Comparison of ENCODE assay signal across 35 mouse cellular contexts in the genomic region with DNA sequence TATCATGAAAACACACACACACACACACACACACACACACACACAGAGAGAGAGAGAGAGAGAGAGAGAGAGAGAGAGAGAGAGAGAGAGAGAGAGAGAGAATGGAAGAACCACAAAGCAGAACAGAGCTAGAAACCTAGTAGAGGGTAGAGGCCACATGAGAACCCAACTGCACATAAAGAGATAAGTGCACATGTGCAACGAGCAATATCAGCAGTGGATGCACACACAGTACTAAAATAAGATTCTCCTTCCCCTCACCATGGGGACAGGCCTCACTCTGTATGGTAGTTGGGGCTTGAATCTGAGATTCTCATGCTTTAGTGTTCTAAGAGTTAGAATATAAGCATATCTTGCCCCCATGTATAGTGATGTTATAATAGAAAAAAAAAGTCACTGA.
"Had no signal": no experiment of that assay in that cellular context is flagged by ENCODE, and none has a peak within 500 bp of the region (broad histone marks: within the 10 kb centered on the region; RNA-seq: fewer than 3 reads in every experiment).

No protein-coding gene starts in this region.

- H3K27ac ChIP-seq: heart, embryonic 10.5 days; heart, embryonic 13.5 days; heart, embryonic 15.5 days; hindbrain, embryonic 10.5 days; hindbrain, embryonic 12.5 days; hindbrain, embryonic 13.5 days; hindbrain, embryonic 14.5 days; hindbrain, embryonic 15.5 days; hindbrain, postnatal 0 days; intestine, embryonic 15.5 days; kidney, embryonic 15.5 days; kidney, postnatal 0 days; layer of hippocampus, adult 2 months had no signal

- H3K4me1 ChIP-seq: heart, embryonic 10.5 days; heart, embryonic 12.5 days; heart, embryonic 13.5 days; heart, embryonic 15.5 days; hindbrain, embryonic 10.5 days; hindbrain, embryonic 12.5 days; hindbrain, embryonic 15.5 days; intestine, embryonic 15.5 days; kidney, embryonic 15.5 days had no signal

- H3K9ac ChIP-seq: heart, embryonic 12.5 days; heart, embryonic 13.5 days; heart, embryonic 15.5 days; hindbrain, embryonic 12.5 days; hindbrain, embryonic 13.5 days; hindbrain, embryonic 14.5 days; hindbrain, embryonic 15.5 days; intestine, embryonic 15.5 days; kidney, embryonic 15.5 days had no signal

- H3K9me3 ChIP-seq: heart, embryonic 10.5 days; heart, embryonic 12.5 days; heart, embryonic 13.5 days; heart, embryonic 15.5 days; hindbrain, embryonic 10.5 days; hindbrain, embryonic 12.5 days; hindbrain, embryonic 13.5 days; hindbrain, embryonic 15.5 days; intestine, embryonic 15.5 days; kidney, embryonic 15.5 days had no signal

- H3K4me2 ChIP-seq: heart, embryonic 11.5 days; heart, embryonic 12.5 days; heart, embryonic 13.5 days; heart, embryonic 15.5 days; hindbrain, embryonic 12.5 days; hindbrain, embryonic 13.5 days; hindbrain, embryonic 14.5 days; hindbrain, embryonic 15.5 days; intestine, embryonic 15.5 days; kidney, embryonic 15.5 days had no signal

- H3K4me3 ChIP-seq: heart, embryonic 10.5 days; heart, embryonic 12.5 days; heart, embryonic 13.5 days; heart, embryonic 15.5 days; hindbrain, embryonic 10.5 days; hindbrain, embryonic 12.5 days; hindbrain, embryonic 13.5 days; hindbrain, embryonic 15.5 days; intestine, embryonic 15.5 days; kidney, embryonic 15.5 days; layer of hippocampus, adult 2 months had no signal

- ATAC-seq: hindbrain, embryonic 16.5 days; hindbrain, postnatal 0 days; inflammation-experienced regulatory T-cells, adult 6 months; intestine, embryonic 15.5 days; intestine, embryonic 16.5 days; intestine, postnatal 0 days had no signal

- DNase-seq: heart, postnatal 10 days; heart, postnatal 14 days; heart, postnatal 36 days; heart, postnatal 4 days; kidney, adult 11 months; kidney, adult 18-20 months; kidney, adult 2 months; kidney, adult 8-10 months; kidney, adult 9 months; kidney, postnatal 10 days; kidney, postnatal 14 days; kidney, postnatal 25 days; kidney, postnatal 36 days; kidney, postnatal 4 days; layer of hippocampus, adult 9-11 months; layer of hippocampus, postnatal 36 days had no signal

- H3K27me3 ChIP-seq: heart, embryonic 12.5 days; heart, embryonic 13.5 days; heart, embryonic 15.5 days; hindbrain, embryonic 12.5 days; hindbrain, embryonic 13.5 days; hindbrain, embryonic 15.5 days; intestine, embryonic 15.5 days; kidney, embryonic 15.5 days had no signal

- H3K36me3 ChIP-seq: heart, embryonic 10.5 days; heart, embryonic 12.5 days; heart, embryonic 13.5 days; heart, embryonic 15.5 days; hindbrain, embryonic 10.5 days; hindbrain, embryonic 12.5 days; hindbrain, embryonic 13.5 days; hindbrain, embryonic 15.5 days; intestine, embryonic 15.5 days; kidney, embryonic 15.5 days had no signal
